Mouse (Mus musculus): Measurements from ENCODE around the gene Ptf1a. TPM values are rescaled to one million over a fixed set of nuclear protein-coding genes. Genes with fewer than 3 reads are reported as not detected.
A peak's percentile ranks its signal among the peaks of the same experiment; 100 is the strongest.

The Ptf1a gene
- polyA plus RNA-seq (2014; fragmentation: Nextera tagmentation; extraction: Ambion mirVana), result 7.3 TPM in 1 of 2 replicates, not detected in the other

DNA sequence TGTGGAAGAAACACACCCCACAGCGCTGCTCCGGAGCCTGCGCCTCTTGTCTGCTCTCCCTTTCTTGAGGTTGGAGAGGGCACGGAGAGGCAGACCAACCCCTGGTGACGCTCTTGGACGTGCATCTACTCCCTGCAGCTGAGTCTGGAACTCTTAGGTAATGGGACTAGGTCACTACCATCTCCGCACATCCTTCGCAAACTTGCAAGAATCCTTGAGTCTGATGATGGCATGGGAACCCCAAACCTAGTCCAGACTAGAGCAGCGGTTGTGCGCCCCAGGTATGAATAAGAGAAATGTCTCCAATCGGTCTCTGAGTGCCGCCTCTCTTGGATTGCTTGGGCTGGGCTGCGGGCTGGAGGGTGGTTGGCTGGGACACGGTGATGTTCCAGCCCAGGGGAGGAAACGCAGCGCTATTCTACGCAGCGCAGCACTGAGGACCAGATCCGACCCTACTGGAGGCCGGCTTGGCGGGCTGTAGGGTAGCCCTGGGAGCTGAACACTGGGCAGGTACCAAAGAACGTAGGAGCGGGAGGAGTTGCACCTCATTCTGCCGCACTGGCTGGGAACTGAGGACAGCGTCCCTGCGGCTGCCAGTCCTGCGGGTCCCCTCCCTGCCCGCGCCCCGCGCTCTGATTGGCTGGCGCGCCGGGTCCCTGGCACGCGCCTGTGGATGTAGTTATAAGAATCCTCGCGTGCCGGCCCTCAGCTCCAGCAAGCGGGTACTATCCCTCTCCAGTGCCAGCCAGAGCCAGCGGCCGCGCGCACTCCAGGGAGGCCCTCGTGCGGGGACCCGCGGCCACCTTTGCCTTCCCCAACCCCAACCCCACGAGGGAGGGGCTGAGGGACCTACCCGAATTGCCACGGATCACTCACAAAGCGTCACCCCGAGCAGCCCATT, at the start of gene Ptf1a:
Gene Ptf1a, plus strand, starts transcription at position 733 of the 901 bp plus-strand sequence.
- peak within 1 kb of the TSS; percentile 44 for H3K4me2 ChIP-seq (ENCODE audit: low read length)
- H3K9me3 ChIP-seq (ENCODE audit: control insufficient read depth, low read length), result no peaks in the 10 kb centered on the region
- ATAC-seq (replicated peaks; ENCODE audit: low FRiP score, low TSS enrichment, low read depth) (peak; percentile 44; the same call in 1 of the 2 replicates), DNase-seq (ENCODE audit: low spot score) (peak; percentile 55)
- no peak within 1 kb of the TSS for H3K27ac ChIP-seq (ENCODE audit: low read depth)
- H3K9ac ChIP-seq (ENCODE audit: low read length), result no peak within 1 kb of the TSS
- peaks cover 6% of the 10 kb centered on the region; the same call in 1 of the 2 replicates for H3K4me1 ChIP-seq (replicated peaks; ENCODE audit: control insufficient read depth, insufficient read depth, low read length)
- peaks cover 93% of the 10 kb centered on the region for H3K27me3 ChIP-seq (replicated peaks; ENCODE audit: control insufficient read depth, insufficient read depth, low read length)
- H3K36me3 ChIP-seq (ENCODE audit: control insufficient read depth, insufficient read depth, low read length), result no peaks in the 10 kb centered on the region
- under 1% methylated on average over 53 of the region's 53 CpGs for WGBS
- peak within 1 kb of the TSS; percentile 25 for H3K4me3 ChIP-seq (ENCODE audit: low read depth, low read length)

GRCm38 (mm10) chr2:19405409-19405808, 40.1 kb upstream of the Ptf1a start:
- no peaks in the 10 kb centered on the region for H3K27me3 ChIP-seq (replicated peaks; ENCODE audit: control insufficient read depth, insufficient read depth, low read length)
- ATAC-seq (replicated peaks; ENCODE audit: low FRiP score, low TSS enrichment, low read depth), result no peak
- 65% methylated on average over 5 of the region's 5 CpGs for WGBS
- no peak overlapping the region for H3K4me2 ChIP-seq (ENCODE audit: low read length)
- no peak overlapping the region for H3K4me3 ChIP-seq (ENCODE audit: low read depth, low read length)
- H3K9me3 ChIP-seq (ENCODE audit: control insufficient read depth, low read length), result no peaks in the 10 kb centered on the region
- no peaks in the 10 kb centered on the region for H3K36me3 ChIP-seq (ENCODE audit: control insufficient read depth, insufficient read depth, low read length)
- DNase-seq (ENCODE audit: low spot score), result no peak
- H3K9ac ChIP-seq (ENCODE audit: low read length), result no peak overlapping the region
- H3K27ac ChIP-seq (ENCODE audit: low read depth), result no peak overlapping the region
- H3K4me1 ChIP-seq (replicated peaks; ENCODE audit: control insufficient read depth, insufficient read depth, low read length), result no peaks in the 10 kb centered on the region

DNA sequence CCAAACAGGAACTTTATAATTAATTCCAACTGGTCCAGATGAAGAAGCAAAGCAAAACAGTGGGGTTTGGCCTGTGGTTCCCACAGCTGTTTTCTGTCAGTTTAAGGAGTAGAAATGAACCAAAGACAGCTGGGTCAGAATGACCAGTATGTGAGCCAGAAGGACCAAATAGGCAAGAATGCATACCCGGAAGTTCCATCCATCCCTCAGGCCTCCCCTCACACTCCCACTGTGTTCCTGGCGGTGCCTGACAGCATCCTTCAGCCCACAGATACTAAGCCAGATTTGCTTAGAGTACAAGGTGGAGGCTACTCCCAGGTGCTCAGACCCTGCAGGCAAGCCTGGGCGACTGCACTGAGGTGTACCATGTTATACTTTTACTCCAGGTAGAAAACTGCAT, 38.9 kb upstream of the Ptf1a start:
- Histone ChIP-seq H3K36me3 (ENCODE audit: control insufficient read depth, insufficient read depth, low read length) (no peaks in the 10 kb centered on the region), H3K9ac (ENCODE audit: low read length) (no peak overlapping the region), H3K4me3 (ENCODE audit: low read depth, low read length) (no peak overlapping the region), H3K27me3 (replicated peaks; ENCODE audit: control insufficient read depth, insufficient read depth, low read length) (no peaks in the 10 kb centered on the region), H3K4me2 (ENCODE audit: low read length) (no peak overlapping the region), H3K9me3 (ENCODE audit: control insufficient read depth, low read length) (no peaks in the 10 kb centered on the region), H3K4me1 (replicated peaks; ENCODE audit: control insufficient read depth, insufficient read depth, low read length) (no peaks in the 10 kb centered on the region), H3K27ac (ENCODE audit: low read depth) (no peak overlapping the region)
- DNase-seq (ENCODE audit: low spot score) (no peak), ATAC-seq (replicated peaks; ENCODE audit: low FRiP score, low TSS enrichment, low read depth) (no peak)
- WGBS, result 45% methylated on average over 3 of the region's 3 CpGs

GRCm38 (mm10) chr2:19414222-19414965, 31.1 kb upstream of the Ptf1a start:
- peak overlapping the region; percentile 47 for H3K4me2 ChIP-seq (ENCODE audit: low read length)
- no peaks in the 10 kb centered on the region for H3K9me3 ChIP-seq (ENCODE audit: control insufficient read depth, low read length)
- no peaks in the 10 kb centered on the region for H3K36me3 ChIP-seq (ENCODE audit: control insufficient read depth, insufficient read depth, low read length)
- peak overlapping the region; percentile 23 for H3K4me3 ChIP-seq (ENCODE audit: low read depth, low read length)
- ATAC-seq (replicated peaks; ENCODE audit: low FRiP score, low TSS enrichment, low read depth), result 0 out of 2 replicates have a peak, but pooled peaks have one; percentile 14
- H3K4me1 ChIP-seq (replicated peaks; ENCODE audit: control insufficient read depth, insufficient read depth, low read length), result no peaks in the 10 kb centered on the region
- no peaks in the 10 kb centered on the region for H3K27me3 ChIP-seq (replicated peaks; ENCODE audit: control insufficient read depth, insufficient read depth, low read length)
- no peak overlapping the region for H3K27ac ChIP-seq (ENCODE audit: low read depth)
- WGBS, result 20% methylated on average over 19 of the region's 19 CpGs
- DNase-seq (ENCODE audit: low spot score), result peak; percentile 86
- peak overlapping the region; percentile 1; the same call in 1 of the 2 replicates for H3K9ac ChIP-seq (ENCODE audit: low read length)

DNA sequence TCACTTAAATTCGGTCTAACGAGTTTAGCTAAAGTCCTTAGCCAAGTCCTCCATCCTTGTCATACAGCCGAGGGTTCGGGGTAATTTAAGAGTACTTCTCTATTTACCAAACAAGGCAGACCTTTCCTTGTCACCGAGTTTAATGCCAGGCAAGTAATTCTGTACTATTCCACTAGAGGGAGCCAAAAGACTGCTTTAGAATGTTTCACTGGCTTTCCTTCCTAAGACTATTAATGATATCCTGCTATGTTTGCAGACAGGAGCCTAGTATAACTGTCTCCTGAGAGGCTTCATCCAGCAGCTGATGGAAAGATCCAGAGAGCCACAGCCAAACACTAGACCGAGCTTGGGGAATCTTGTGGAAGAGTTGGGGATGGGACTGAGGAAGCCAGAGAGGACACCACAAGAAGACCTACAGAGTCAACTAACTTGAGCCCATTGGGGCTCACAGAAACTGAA, 30.4 kb upstream of the Ptf1a start:
- WGBS, result 1% methylated on average over 6 of the region's 6 CpGs
- no peaks in the 10 kb centered on the region for H3K4me1 ChIP-seq (replicated peaks; ENCODE audit: control insufficient read depth, insufficient read depth, low read length)
- H3K4me3 ChIP-seq (ENCODE audit: low read depth, low read length), result peak overlapping the region; percentile 23
- peak overlapping the region; percentile 1; the same call in 1 of the 2 replicates for H3K9ac ChIP-seq (ENCODE audit: low read length)
- peak overlapping the region; percentile 47 for H3K4me2 ChIP-seq (ENCODE audit: low read length)
- no peak for ATAC-seq (replicated peaks; ENCODE audit: low FRiP score, low TSS enrichment, low read depth)
- no peaks in the 10 kb centered on the region for H3K9me3 ChIP-seq (ENCODE audit: control insufficient read depth, low read length)
- no peak overlapping the region for H3K27ac ChIP-seq (ENCODE audit: low read depth)
- peak; percentile 61 for DNase-seq (ENCODE audit: low spot score)
- H3K27me3 ChIP-seq (replicated peaks; ENCODE audit: control insufficient read depth, insufficient read depth, low read length), result no peaks in the 10 kb centered on the region
- H3K36me3 ChIP-seq (ENCODE audit: control insufficient read depth, insufficient read depth, low read length), result no peaks in the 10 kb centered on the region

DNA sequence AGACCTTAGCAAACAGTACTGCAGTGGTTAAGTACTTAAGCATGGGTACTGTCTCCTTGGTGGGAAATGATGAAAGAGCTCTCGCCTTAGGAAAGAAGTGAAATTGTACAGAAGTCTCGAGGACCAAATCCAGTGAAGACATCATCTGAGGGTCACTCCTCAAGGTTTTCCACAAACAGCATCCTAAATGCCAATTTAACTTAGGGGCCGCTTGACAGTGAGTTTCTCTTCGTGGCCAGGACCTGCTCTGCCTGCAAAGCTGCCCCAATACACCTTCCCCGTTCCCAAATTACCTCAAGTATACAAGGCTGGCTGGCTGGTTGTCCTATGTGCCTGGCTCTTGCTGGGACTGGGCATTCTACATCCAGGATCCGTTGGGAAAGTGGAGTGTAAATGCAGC, 29.4 kb upstream of the Ptf1a start:
- no peaks in the 10 kb centered on the region for H3K36me3 ChIP-seq (ENCODE audit: control insufficient read depth, insufficient read depth, low read length)
- H3K27ac ChIP-seq (ENCODE audit: low read depth), result no peak overlapping the region
- ATAC-seq (replicated peaks; ENCODE audit: low FRiP score, low TSS enrichment, low read depth) (no peak), DNase-seq (ENCODE audit: low spot score) (no peak)
- H3K4me2 ChIP-seq (ENCODE audit: low read length), result no peak overlapping the region
- H3K4me3 ChIP-seq (ENCODE audit: low read depth, low read length), result no peak overlapping the region
- WGBS, result 65% methylated on average over 6 of the region's 6 CpGs
- no peaks in the 10 kb centered on the region for H3K27me3 ChIP-seq (replicated peaks; ENCODE audit: control insufficient read depth, insufficient read depth, low read length)
- H3K9ac ChIP-seq (ENCODE audit: low read length), result no peak overlapping the region
- no peaks in the 10 kb centered on the region for H3K9me3 ChIP-seq (ENCODE audit: control insufficient read depth, low read length)
- H3K4me1 ChIP-seq (replicated peaks; ENCODE audit: control insufficient read depth, insufficient read depth, low read length), result no peaks in the 10 kb centered on the region

DNA sequence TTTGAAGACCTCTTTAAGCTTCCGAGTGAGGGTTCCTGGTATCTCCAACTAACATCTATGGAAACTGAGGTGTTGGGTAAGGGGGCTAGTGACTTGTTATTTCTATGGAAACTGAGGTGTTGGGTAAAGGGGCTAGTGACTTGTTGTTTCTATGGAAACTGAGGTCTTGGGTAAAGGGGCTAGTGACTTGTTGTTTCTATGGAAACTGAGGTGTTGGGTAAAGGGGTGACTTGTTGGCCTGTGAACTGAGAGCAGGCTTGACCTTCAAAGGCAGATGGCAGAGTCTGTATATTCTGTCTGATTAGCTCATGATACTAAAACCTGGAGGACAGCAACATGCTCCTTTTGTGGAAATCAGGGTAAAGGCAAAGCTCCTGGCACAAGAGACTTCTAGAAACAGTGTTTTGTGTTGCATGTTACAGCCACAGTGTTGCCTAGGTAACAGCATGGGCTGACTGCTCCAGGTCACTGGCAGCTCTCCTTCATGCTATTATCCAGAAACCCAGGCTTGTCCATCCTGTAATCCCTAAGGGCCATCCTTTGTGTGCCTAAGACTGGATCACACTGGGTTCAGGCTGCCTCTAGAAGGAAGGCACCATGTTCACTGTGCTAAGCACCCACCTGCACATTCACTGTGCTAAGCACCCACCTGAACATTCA, 25.6 kb upstream of the Ptf1a start:
- Histone ChIP-seq H3K4me2 (ENCODE audit: low read length) (no peak overlapping the region), H3K36me3 (ENCODE audit: control insufficient read depth, insufficient read depth, low read length) (no peaks in the 10 kb centered on the region), H3K27ac (ENCODE audit: low read depth) (no peak overlapping the region), H3K4me1 (replicated peaks; ENCODE audit: control insufficient read depth, insufficient read depth, low read length) (no peaks in the 10 kb centered on the region), H3K9ac (ENCODE audit: low read length) (no peak overlapping the region), H3K4me3 (ENCODE audit: low read depth, low read length) (no peak overlapping the region), H3K9me3 (ENCODE audit: control insufficient read depth, low read length) (no peaks in the 10 kb centered on the region), H3K27me3 (replicated peaks; ENCODE audit: control insufficient read depth, insufficient read depth, low read length) (peaks cover 15% of the 10 kb centered on the region)
- WGBS, result 67% methylated on average over 1 of the region's 1 CpGs
- no peak for DNase-seq (ENCODE audit: low spot score)
- ATAC-seq (replicated peaks; ENCODE audit: low FRiP score, low TSS enrichment, low read depth), result no peak

DNA sequence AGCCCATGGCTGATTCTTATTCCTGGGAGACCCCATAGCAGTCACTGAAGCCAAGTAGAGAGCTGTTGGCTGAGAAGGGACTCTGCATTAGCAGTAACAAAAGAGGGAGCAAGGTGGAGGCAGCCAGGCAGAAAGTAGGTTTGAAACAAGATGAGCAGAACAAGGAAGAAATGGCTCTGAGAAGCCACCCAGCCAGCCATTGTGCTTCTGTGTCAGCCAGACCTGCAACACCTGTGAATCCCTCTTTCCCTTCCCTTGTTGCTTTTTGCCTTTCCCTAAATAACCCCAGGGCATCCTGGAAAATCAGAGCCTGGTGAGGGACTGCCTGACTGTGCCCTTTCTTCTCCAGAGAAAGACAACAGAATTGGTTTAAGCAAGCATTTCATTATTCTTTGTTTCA, 23.2 kb upstream of the Ptf1a start:
- ATAC-seq (replicated peaks; ENCODE audit: low FRiP score, low TSS enrichment, low read depth), result no peak
- H3K4me3 ChIP-seq (ENCODE audit: low read depth, low read length), result no peak overlapping the region
- H3K36me3 ChIP-seq (ENCODE audit: control insufficient read depth, insufficient read depth, low read length), result no peaks in the 10 kb centered on the region
- peaks cover 24% of the 10 kb centered on the region for H3K27me3 ChIP-seq (replicated peaks; ENCODE audit: control insufficient read depth, insufficient read depth, low read length)
- H3K4me2 ChIP-seq (ENCODE audit: low read length), result no peak overlapping the region
- DNase-seq (ENCODE audit: low spot score), result no peak
- H3K27ac ChIP-seq (ENCODE audit: low read depth), result no peak overlapping the region
- H3K9me3 ChIP-seq (ENCODE audit: control insufficient read depth, low read length), result no peaks in the 10 kb centered on the region
- no peak overlapping the region for H3K9ac ChIP-seq (ENCODE audit: low read length)
- no peaks in the 10 kb centered on the region for H3K4me1 ChIP-seq (replicated peaks; ENCODE audit: control insufficient read depth, insufficient read depth, low read length)

Measured in intestine, embryonic 14.5 days (tissue).